Mouse (Mus musculus): ENCODE data around the gene Runx1. TPM values are rescaled to one million over a fixed set of nuclear protein-coding genes. Genes with fewer than 3 reads are reported as not detected.

Gene Runx1
- polyA plus RNA-seq, 1 experiment from 2014 or later, result 0.94 TPM

GRCm38 (mm10) chr16:92695200-92695921, 130.6 kb downstream of the Runx1 start:
- Histone ChIP-seq H3K9me3 (ENCODE audit: control insufficient read depth, low read length) (no peaks in the 10 kb centered on the region), H3K27me3 (replicated peaks; ENCODE audit: control insufficient read depth, insufficient read depth, low read length) (peaks cover 48% of the 10 kb centered on the region), H3K36me3 (ENCODE audit: control insufficient read depth, insufficient read depth, low read length) (no peaks in the 10 kb centered on the region), H3K9ac (ENCODE audit: low read depth, low read length) (no peak overlapping the region), H3K27ac (ENCODE audit: low read depth, low read length) (no peak overlapping the region), H3K4me1 (ENCODE audit: control insufficient read depth, insufficient read depth, low read depth, low read length) (peaks cover 29% of the 10 kb centered on the region), H3K4me2 (ENCODE audit: low read length) (peak overlapping the region; percentile 40), H3K4me3 (ENCODE audit: low read length) (peak overlapping the region; percentile 31)
- ATAC-seq, result no peak
- WGBS, result 2% methylated on average over 43 of the region's 43 CpGs

GRCm38 (mm10) chr16:92694496-92695106, 131.3 kb downstream of the Runx1 start:
- no peak overlapping the region for H3K4me3 ChIP-seq (ENCODE audit: low read length)
- 4% methylated on average over 16 of the region's 19 CpGs for WGBS
- H3K9me3 ChIP-seq (ENCODE audit: control insufficient read depth, low read length), result no peaks in the 10 kb centered on the region
- H3K27ac ChIP-seq (ENCODE audit: low read depth, low read length), result no peak overlapping the region
- H3K9ac ChIP-seq (ENCODE audit: low read depth, low read length), result no peak overlapping the region
- H3K4me2 ChIP-seq (ENCODE audit: low read length), result no peak overlapping the region
- H3K36me3 ChIP-seq (ENCODE audit: control insufficient read depth, insufficient read depth, low read length), result no peaks in the 10 kb centered on the region
- H3K4me1 ChIP-seq (ENCODE audit: control insufficient read depth, insufficient read depth, low read depth, low read length), result peaks cover 29% of the 10 kb centered on the region
- H3K27me3 ChIP-seq (replicated peaks; ENCODE audit: control insufficient read depth, insufficient read depth, low read length), result peaks cover 48% of the 10 kb centered on the region
- ATAC-seq, result no peak

GRCm38 (mm10) chr16:92690759-92691158, 135.2 kb downstream of the Runx1 start:
- Histone ChIP-seq H3K4me1 (ENCODE audit: control insufficient read depth, insufficient read depth, low read depth, low read length) (peaks cover 5% of the 10 kb centered on the region), H3K4me3 (ENCODE audit: low read length) (no peak overlapping the region), H3K27me3 (replicated peaks; ENCODE audit: control insufficient read depth, insufficient read depth, low read length) (peaks cover 18% of the 10 kb centered on the region), H3K36me3 (ENCODE audit: control insufficient read depth, insufficient read depth, low read length) (no peaks in the 10 kb centered on the region), H3K4me2 (ENCODE audit: low read length) (no peak overlapping the region), H3K9ac (ENCODE audit: low read depth, low read length) (no peak overlapping the region), H3K9me3 (ENCODE audit: control insufficient read depth, low read length) (no peaks in the 10 kb centered on the region), H3K27ac (ENCODE audit: low read depth, low read length) (no peak overlapping the region)
- WGBS, result 77% methylated on average over 7 of the region's 7 CpGs
- no peak for ATAC-seq

GRCm38 (mm10) chr16:92688941-92689340, 137.0 kb downstream of the Runx1 start:
- no peak for ATAC-seq

GRCm38 (mm10) chr16:92686978-92687377, 139.0 kb downstream of the Runx1 start:
- ATAC-seq, result no peak
- no peak overlapping the region for H3K4me2 ChIP-seq (ENCODE audit: low read length)
- 91% methylated on average over 10 of the region's 10 CpGs for WGBS

More at GRCm38 (mm10) chr16:92688941-92689340, 137.0 kb downstream of the Runx1 start:
- Histone ChIP-seq H3K9ac (ENCODE audit: low read depth, low read length) (no peak overlapping the region), H3K9me3 (ENCODE audit: control insufficient read depth, low read length) (no peaks in the 10 kb centered on the region), H3K36me3 (ENCODE audit: control insufficient read depth, insufficient read depth, low read length) (no peaks in the 10 kb centered on the region), H3K27me3 (replicated peaks; ENCODE audit: control insufficient read depth, insufficient read depth, low read length) (peaks cover 14% of the 10 kb centered on the region), H3K4me2 (ENCODE audit: low read length) (no peak overlapping the region), H3K4me3 (ENCODE audit: low read length) (no peak overlapping the region), H3K4me1 (ENCODE audit: control insufficient read depth, insufficient read depth, low read depth, low read length) (no peaks in the 10 kb centered on the region), H3K27ac (ENCODE audit: low read depth, low read length) (no peak overlapping the region)
- WGBS, result 94% methylated on average over 21 of the region's 21 CpGs

GRCm38 (mm10) chr16:92685766-92686315, 140.1 kb downstream of the Runx1 start:
- no peaks in the 10 kb centered on the region for H3K9me3 ChIP-seq (ENCODE audit: control insufficient read depth, low read length)
- ATAC-seq, result no peak
- H3K4me3 ChIP-seq (ENCODE audit: low read length), result no peak overlapping the region
- 57% methylated on average over 6 of the region's 6 CpGs for WGBS
- no peak overlapping the region for H3K4me2 ChIP-seq (ENCODE audit: low read length)
- H3K27ac ChIP-seq (ENCODE audit: low read depth, low read length), result no peak overlapping the region
- H3K36me3 ChIP-seq (ENCODE audit: control insufficient read depth, insufficient read depth, low read length), result no peaks in the 10 kb centered on the region
- H3K27me3 ChIP-seq (replicated peaks; ENCODE audit: control insufficient read depth, insufficient read depth, low read length), result no peaks in the 10 kb centered on the region
- H3K4me1 ChIP-seq (ENCODE audit: control insufficient read depth, insufficient read depth, low read depth, low read length), result no peaks in the 10 kb centered on the region
- no peak overlapping the region for H3K9ac ChIP-seq (ENCODE audit: low read depth, low read length)

More at GRCm38 (mm10) chr16:92686978-92687377, 139.0 kb downstream of the Runx1 start:
- Histone ChIP-seq H3K4me3 (ENCODE audit: low read length) (no peak overlapping the region), H3K27ac (ENCODE audit: low read depth, low read length) (no peak overlapping the region), H3K36me3 (ENCODE audit: control insufficient read depth, insufficient read depth, low read length) (no peaks in the 10 kb centered on the region), H3K9ac (ENCODE audit: low read depth, low read length) (no peak overlapping the region), H3K4me1 (ENCODE audit: control insufficient read depth, insufficient read depth, low read depth, low read length) (no peaks in the 10 kb centered on the region), H3K27me3 (replicated peaks; ENCODE audit: control insufficient read depth, insufficient read depth, low read length) (peaks cover 5% of the 10 kb centered on the region), H3K9me3 (ENCODE audit: control insufficient read depth, low read length) (no peaks in the 10 kb centered on the region)

GRCm38 (mm10) chr16:92684423-92685211, 141.3 kb downstream of the Runx1 start:
- Histone ChIP-seq H3K36me3 (ENCODE audit: control insufficient read depth, insufficient read depth, low read length) (no peaks in the 10 kb centered on the region), H3K9ac (ENCODE audit: low read depth, low read length) (no peak overlapping the region), H3K9me3 (ENCODE audit: control insufficient read depth, low read length) (no peaks in the 10 kb centered on the region)

GRCm38 (mm10) chr16:92676630-92677029, 149.3 kb downstream of the Runx1 start:
- Histone ChIP-seq H3K27me3 (replicated peaks; ENCODE audit: control insufficient read depth, insufficient read depth, low read length) (no peaks in the 10 kb centered on the region; the same call in 1 of the 2 replicates), H3K27ac (ENCODE audit: low read depth, low read length) (no peak overlapping the region), H3K9ac (ENCODE audit: low read depth, low read length) (no peak overlapping the region), H3K4me2 (ENCODE audit: low read length) (no peak overlapping the region), H3K9me3 (ENCODE audit: control insufficient read depth, low read length) (no peaks in the 10 kb centered on the region), H3K4me3 (ENCODE audit: low read length) (no peak overlapping the region), H3K36me3 (ENCODE audit: control insufficient read depth, insufficient read depth, low read length) (no peaks in the 10 kb centered on the region), H3K4me1 (ENCODE audit: control insufficient read depth, insufficient read depth, low read depth, low read length) (no peaks in the 10 kb centered on the region)
- no peak for ATAC-seq
- WGBS, result 84% methylated on average over 5 of the region's 5 CpGs

More at GRCm38 (mm10) chr16:92684423-92685211, 141.3 kb downstream of the Runx1 start:
- no peaks in the 10 kb centered on the region for H3K27me3 ChIP-seq (replicated peaks; ENCODE audit: control insufficient read depth, insufficient read depth, low read length)
- WGBS, result 82% methylated on average over 21 of the region's 21 CpGs
- no peak for ATAC-seq
- H3K4me1 ChIP-seq (ENCODE audit: control insufficient read depth, insufficient read depth, low read depth, low read length), result no peaks in the 10 kb centered on the region
- H3K4me2 ChIP-seq (ENCODE audit: low read length), result no peak overlapping the region
- H3K27ac ChIP-seq (ENCODE audit: low read depth, low read length), result no peak overlapping the region
- H3K4me3 ChIP-seq (ENCODE audit: low read length), result no peak overlapping the region

- H3K27me3 ChIP-seq (replicated peaks; ENCODE audit: control insufficient read depth, insufficient read depth, low read length), result no peaks in the 10 kb centered on the region; the same call in none of the 2 replicates
- H3K4me2 ChIP-seq (ENCODE audit: low read length), result no peak overlapping the region
- WGBS, result 55% methylated on average over 8 of the region's 8 CpGs
- no peak overlapping the region for H3K9ac ChIP-seq (ENCODE audit: low read depth, low read length)
- H3K36me3 ChIP-seq (ENCODE audit: control insufficient read depth, insufficient read depth, low read length), result no peaks in the 10 kb centered on the region
- H3K4me1 ChIP-seq (ENCODE audit: control insufficient read depth, insufficient read depth, low read depth, low read length), result no peaks in the 10 kb centered on the region
- no peaks in the 10 kb centered on the region for H3K9me3 ChIP-seq (ENCODE audit: control insufficient read depth, low read length)
- H3K4me3 ChIP-seq (ENCODE audit: low read length), result no peak overlapping the region
- no peak overlapping the region for H3K27ac ChIP-seq (ENCODE audit: low read depth, low read length)
- ATAC-seq, result no peak
These were observed 150.3 kb downstream of the Runx1 start for GRCm38 (mm10) chr16:92675677-92676076.

Measured in hindbrain, embryonic 16.5 days (tissue).